Mouse (Mus musculus) midbrain, embryonic 15.5 days (tissue): Measurements from ENCODE around the gene Sez6. TPM values are rescaled to one million over a fixed set of nuclear protein-coding genes. Genes with fewer than 3 reads are reported as not detected.

Experiments
- ATAC-seq: fragments of 200-750 bp; cut with Nextera tagmentation; replicated peaks from 2 replicates; pipeline ENCODE4 v1.8.0; 2017; ENCODE audit warnings: moderate TSS enrichment
- H3K27ac ChIP-seq: fragments of 300-500 bp; sonication (generic); 2 replicates; pipeline ENCODE4 v1.5.1; 2015; ENCODE audit warnings: mild to moderate bottlenecking, inconsistent platforms
- H3K27me3 ChIP-seq: fragments of 300-500 bp; sonication (generic); replicated peaks from 2 replicates; pipeline ENCODE4 v1.6.1; 2015; ENCODE audit warnings: inconsistent platforms
- H3K36me3 ChIP-seq: fragments of 300-500 bp; sonication (generic); replicated peaks from 2 replicates; pipeline ENCODE4 v1.6.1; 2015; ENCODE audit warnings: inconsistent platforms
- H3K4me1 ChIP-seq: fragments of 300-500 bp; sonication (generic); 2 replicates; pipeline ENCODE4 v1.6.1; 2015; ENCODE audit warnings: inconsistent platforms
- H3K4me2 ChIP-seq: fragments of 300-500 bp; sonication (generic); 2 replicates; pipeline ENCODE4 v1.6.1; 2015; ENCODE audit warnings: inconsistent platforms, mild to moderate bottlenecking, moderate library complexity
- H3K4me3 ChIP-seq: fragments of 300-500 bp; sonication (generic); 2 replicates; pipeline ENCODE4 v1.5.1; 2015; ENCODE audit warnings: mild to moderate bottlenecking, inconsistent platforms
- H3K9ac ChIP-seq: fragments of 300-500 bp; sonication (generic); 2 replicates; pipeline ENCODE4 v1.6.1; 2015; ENCODE audit warnings: mild to moderate bottlenecking, inconsistent platforms
- H3K9me3 ChIP-seq: fragments of 300-500 bp; sonication (generic); 2 replicates; pipeline ENCODE4 v1.6.1; 2016; ENCODE audit warnings: inconsistent platforms
- WGBS: fragments of 180-500 bp; shearing (Covaris S2); methylation state at CpG from one replicate; pipeline ENCODE4 v1.1.7; 2015; ENCODE audit warnings: mixed read lengths; 5-methylcytosine and 5-hydroxymethylcytosine counted together
- polyA plus RNA-seq: library from polyadenylated mRNA; unstranded; fragments of >200 nt; fragmentation: Nextera tagmentation; extraction: Ambion mirVana; gene quantifications from 2 replicates; pipeline ENCODE4 v1.2.1, GENCODE M21; 2015

Gene Sez6
- polyA plus RNA-seq, 1 experiment from 2014 or later = 162 TPM

DNA sequence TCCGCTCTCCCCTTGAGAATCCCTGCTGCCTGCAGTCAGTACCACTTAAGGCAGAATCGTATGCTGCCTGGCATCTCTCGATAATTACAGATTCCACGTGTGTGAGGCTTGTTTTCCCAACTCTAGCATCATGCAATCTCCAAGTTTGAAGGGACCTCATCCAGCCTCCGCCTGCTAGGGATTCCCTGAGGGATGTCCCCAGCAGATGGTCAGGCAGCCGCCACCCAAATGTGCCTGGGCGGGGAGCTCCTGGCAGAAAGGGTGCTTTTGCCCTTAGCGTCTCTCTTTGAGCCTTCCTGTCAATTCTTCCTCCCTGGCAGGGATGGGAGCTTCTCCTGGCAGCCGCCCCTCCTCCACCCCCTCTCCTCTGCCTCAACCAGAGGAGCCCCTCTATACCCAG, 29.6 kb downstream of the Sez6 start:
- ATAC-seq = no peak
- Histone ChIP-seq H3K4me1 (peaks cover 26% of the 10 kb centered on the region), H3K27me3 (0 out of 2 replicates have a peak, but pooled peaks cover 6% of the 10 kb centered on the region), H3K9ac (no peak overlapping the region), H3K9me3 (no peaks in the 10 kb centered on the region), H3K36me3 (no peaks in the 10 kb centered on the region), H3K4me3 (no peak overlapping the region), H3K27ac (peak overlapping the region; percentile 3; the same call in 1 of the 2 replicates), H3K4me2 (no peak overlapping the region)
- 43% methylated on average over 9 of the region's 9 CpGs for WGBS

DNA sequence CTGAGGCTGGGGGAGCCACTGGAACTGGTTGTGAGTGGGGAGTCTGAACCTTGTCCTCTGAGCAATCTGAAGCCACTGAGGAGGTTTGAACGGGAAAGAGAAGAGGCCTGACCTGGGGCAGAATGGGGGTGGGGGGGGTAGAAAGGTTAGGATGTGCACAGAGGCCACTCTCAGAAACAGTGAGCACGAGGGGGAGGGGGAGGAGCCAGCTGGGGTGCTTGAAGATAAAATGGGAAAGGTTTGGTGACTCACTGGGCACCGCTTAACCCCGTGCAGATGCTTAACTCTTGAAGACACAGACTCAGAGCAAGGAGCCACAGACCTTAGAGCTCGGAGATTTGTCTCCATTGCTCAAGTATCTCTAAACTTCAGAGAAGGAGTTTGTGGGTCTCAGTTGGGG, 30.3 kb downstream of the Sez6 start:
- Histone ChIP-seq H3K27me3 (0 out of 2 replicates have a peak, but pooled peaks cover 6% of the 10 kb centered on the region), H3K27ac (0 out of 2 replicates have a peak overlapping the region, but pooled peaks have one; percentile 3), H3K36me3 (no peaks in the 10 kb centered on the region), H3K9me3 (no peaks in the 10 kb centered on the region), H3K9ac (no peak overlapping the region), H3K4me1 (peaks cover 32% of the 10 kb centered on the region), H3K4me3 (no peak overlapping the region), H3K4me2 (no peak overlapping the region)
- WGBS = 61% methylated on average over 5 of the region's 5 CpGs
- ATAC-seq = no peak

DNA sequence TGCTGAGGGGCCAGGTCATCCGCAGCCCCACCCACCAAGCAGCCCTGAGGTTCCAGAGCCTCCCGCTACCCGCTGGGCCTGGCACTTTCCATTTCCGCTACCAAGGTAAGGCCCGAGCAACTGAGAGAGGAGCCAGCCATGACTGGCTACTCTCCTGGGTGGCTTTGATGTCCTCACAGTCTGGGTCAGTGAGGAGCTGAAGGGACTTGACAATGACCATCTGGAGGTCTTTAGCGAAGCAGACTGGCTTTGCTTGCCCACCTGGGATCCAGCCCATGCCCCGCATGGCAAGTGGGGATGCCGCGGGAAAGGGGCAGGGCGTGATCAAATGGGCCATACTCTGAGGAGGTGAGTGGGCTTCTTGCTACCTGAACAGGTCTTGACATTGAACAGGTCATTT, 32.3 kb downstream of the Sez6 start:
- Histone ChIP-seq H3K27ac (no peak overlapping the region), H3K36me3 (no peaks in the 10 kb centered on the region), H3K27me3 (0 out of 2 replicates have a peak, but pooled peaks cover 2% of the 10 kb centered on the region), H3K4me2 (no peak overlapping the region), H3K9me3 (no peaks in the 10 kb centered on the region), H3K4me3 (no peak overlapping the region), H3K9ac (no peak overlapping the region), H3K4me1 (peaks cover 42% of the 10 kb centered on the region)
- ATAC-seq = no peak
- WGBS = 85% methylated on average over 10 of the region's 10 CpGs

DNA sequence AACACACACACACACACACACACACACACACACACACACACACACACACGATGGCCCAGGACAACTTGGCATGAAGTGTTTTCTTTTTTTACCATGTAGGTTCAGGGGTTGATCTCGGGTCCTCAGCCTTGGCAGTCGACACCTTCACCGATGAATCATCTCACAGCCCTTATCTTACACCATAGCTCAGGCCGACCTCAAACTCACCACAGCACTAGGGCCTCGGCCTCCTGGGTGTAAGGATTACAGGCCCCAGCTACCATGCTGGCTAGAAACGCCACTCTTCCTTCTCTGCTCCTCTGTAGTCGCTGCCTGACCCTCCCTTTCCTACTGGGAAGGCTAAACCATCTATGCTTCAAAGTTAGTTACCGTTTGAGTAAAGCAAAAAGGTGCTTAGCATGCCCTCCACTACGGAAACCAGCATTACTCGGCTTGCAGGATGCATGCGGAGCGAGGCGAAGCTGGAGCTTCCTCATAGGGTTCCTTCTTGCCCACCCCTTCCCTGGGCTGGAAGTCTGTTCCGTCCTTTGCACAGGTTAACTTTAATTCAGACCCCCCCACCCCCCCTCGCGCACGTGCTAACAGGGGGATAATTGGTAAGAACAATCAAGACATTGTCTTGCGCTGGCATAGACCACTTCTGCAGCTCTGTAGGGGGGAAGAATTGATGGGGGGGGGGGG, 34.0 kb downstream of the Sez6 start:
- Histone ChIP-seq H3K4me1 (peaks cover 35% of the 10 kb centered on the region), H3K4me2 (no peak overlapping the region), H3K36me3 (no peaks in the 10 kb centered on the region), H3K4me3 (no peak overlapping the region), H3K27ac (peak overlapping the region; percentile 72), H3K9ac (peak overlapping the region; percentile 6; the same call in 1 of the 2 replicates), H3K9me3 (no peaks in the 10 kb centered on the region), H3K27me3 (0 out of 2 replicates have a peak, but pooled peaks cover 2% of the 10 kb centered on the region)
- ATAC-seq = no peak
- 13% methylated on average over 19 of the region's 19 CpGs for WGBS

DNA sequence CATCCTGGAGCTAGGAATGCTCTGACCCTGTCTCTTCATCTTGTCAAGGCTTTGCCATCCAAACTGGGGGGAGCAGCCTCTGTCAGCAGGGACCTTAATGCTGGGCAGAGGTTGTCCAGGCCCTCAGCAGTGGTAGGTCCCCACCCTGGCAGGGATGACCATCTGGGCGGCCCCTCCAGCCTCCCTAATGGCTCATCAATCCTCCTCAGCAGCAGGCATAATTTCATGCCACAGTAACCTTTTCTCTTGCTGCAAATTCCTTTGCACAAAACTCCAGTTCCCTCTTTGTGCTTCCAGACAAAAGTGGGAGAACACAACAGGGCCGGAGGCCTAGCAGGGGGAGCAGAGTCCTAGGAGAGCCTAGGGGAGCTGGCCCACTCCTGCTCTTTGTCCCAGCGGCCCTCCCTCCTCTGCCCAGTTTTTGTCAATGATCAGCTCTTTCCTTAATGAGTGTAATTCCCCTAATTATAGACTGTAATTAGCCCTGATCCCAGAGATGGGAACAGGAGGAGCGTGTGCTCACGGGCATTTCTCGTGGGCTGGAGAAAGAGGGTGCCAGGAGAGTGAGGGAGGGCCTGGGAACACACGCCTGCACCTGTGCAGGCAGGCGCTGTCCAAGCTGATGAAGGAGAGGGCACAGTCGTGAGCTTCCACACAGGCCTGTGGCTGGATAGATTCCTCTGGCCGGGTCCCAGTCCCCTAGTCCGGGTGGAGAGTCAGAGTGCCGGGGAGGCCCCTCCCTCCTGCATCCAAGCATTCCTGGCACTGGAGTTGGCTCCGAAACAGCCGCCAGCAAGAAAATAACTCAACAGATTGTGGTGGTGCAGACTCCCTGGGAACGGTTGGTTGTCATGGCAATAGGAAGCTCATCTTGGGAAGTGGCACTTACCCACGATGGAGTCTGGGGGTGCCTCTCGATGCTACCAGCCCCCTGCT, 34.8 kb downstream of the Sez6 start:
- Histone ChIP-seq H3K4me1 (peaks cover 29% of the 10 kb centered on the region), H3K27ac (peak overlapping the region; percentile 72), H3K27me3 (0 out of 2 replicates have a peak, but pooled peaks cover 2% of the 10 kb centered on the region), H3K9ac (peak overlapping the region; percentile 23; the same call in 1 of the 2 replicates), H3K9me3 (no peaks in the 10 kb centered on the region), H3K4me2 (peak overlapping the region; percentile 21), H3K4me3 (no peak overlapping the region), H3K36me3 (no peaks in the 10 kb centered on the region; the same call in 1 of the 2 replicates)
- 3% methylated on average over 17 of the region's 17 CpGs for WGBS
- ATAC-seq = peak; percentile 69

DNA sequence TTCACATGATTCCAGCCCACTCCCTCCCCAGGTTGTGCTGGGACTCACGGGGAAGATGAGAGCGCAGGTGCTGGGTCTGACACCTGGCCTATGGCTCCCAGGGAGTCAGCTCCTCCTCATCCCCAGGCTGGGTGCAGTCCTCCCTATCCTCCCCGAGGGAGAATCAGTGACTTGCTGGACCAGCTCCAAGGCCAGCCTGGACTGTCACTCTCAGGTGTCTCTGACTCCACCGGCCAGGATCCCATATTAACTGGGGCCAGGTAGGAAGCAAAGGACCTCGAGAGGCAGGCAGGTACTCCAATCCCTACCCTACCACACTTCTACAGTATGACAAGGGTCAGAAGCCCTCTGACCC, 35.4 kb downstream of the Sez6 start:
- peaks cover 26% of the 10 kb centered on the region for H3K4me1 ChIP-seq
- H3K36me3 ChIP-seq = peaks cover 3% of the 10 kb centered on the region; the same call in 1 of the 2 replicates
- H3K27me3 ChIP-seq = 0 out of 2 replicates have a peak, but pooled peaks cover 2% of the 10 kb centered on the region
- no peaks in the 10 kb centered on the region for H3K9me3 ChIP-seq
- WGBS = 51% methylated on average over 5 of the region's 5 CpGs
- no peak overlapping the region for H3K9ac ChIP-seq
- H3K4me3 ChIP-seq = no peak overlapping the region
- H3K4me2 ChIP-seq = 0 out of 2 replicates have a peak overlapping the region, but pooled peaks have one; percentile 21
- H3K27ac ChIP-seq = peak overlapping the region; percentile 55
- peak; percentile 46; the same call in 1 of the 2 replicates for ATAC-seq

DNA sequence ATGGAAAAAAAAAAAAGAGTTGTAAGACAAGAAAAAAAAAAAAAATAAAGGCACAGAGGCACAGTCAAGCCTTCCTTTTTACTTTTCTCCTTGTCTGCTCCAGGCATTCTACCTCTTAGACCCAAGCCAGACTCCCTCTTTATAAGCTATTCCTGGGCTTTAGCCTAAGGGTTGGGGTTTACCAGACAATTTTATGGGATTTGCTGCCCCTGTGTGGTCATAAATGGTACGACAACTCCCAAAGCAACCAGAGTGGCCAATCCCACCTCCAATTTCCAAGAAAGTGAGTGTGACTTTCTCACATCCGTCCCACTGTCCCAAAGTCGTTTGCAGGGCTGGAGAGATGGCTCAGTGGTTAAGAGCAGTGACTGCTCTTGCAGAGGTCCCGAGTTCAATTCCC, 36.5 kb downstream of the Sez6 start:
- Histone ChIP-seq H3K9me3 (no peaks in the 10 kb centered on the region), H3K27ac (no peak overlapping the region), H3K4me1 (peaks cover 26% of the 10 kb centered on the region), H3K36me3 (peaks cover 3% of the 10 kb centered on the region; the same call in 1 of the 2 replicates), H3K4me2 (no peak overlapping the region), H3K27me3 (0 out of 2 replicates have a peak, but pooled peaks cover 2% of the 10 kb centered on the region), H3K9ac (no peak overlapping the region), H3K4me3 (no peak overlapping the region)
- ATAC-seq = no peak
- under 1% methylated on average over 4 of the region's 4 CpGs for WGBS

DNA sequence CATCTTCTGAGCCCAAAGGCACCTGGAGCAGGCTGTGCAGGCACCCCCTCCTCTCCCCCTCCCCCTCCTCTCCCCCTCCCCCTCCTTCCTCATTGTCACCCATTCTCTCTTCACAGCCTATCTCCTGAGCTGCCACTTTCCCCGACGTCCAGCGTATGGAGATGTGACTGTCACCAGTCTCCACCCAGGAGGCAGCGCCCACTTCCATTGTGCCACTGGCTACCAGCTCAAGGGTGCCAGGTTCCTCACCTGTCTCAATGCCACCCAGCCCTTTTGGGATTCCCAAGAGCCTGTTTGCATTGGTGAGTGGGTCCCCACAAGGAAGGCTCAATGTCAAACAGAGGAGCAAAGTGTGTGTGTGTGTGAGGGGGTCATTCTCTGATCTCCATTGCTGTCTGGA, 38.2 kb downstream of the Sez6 start:
- Histone ChIP-seq H3K9me3 (no peaks in the 10 kb centered on the region), H3K36me3 (peaks cover 8% of the 10 kb centered on the region; the same call in 1 of the 2 replicates), H3K27me3 (0 out of 2 replicates have a peak, but pooled peaks cover 2% of the 10 kb centered on the region), H3K4me1 (peaks cover 26% of the 10 kb centered on the region), H3K4me2 (no peak overlapping the region), H3K27ac (no peak overlapping the region), H3K9ac (no peak overlapping the region), H3K4me3 (no peak overlapping the region)
- WGBS = 93% methylated on average over 4 of the region's 4 CpGs
- no peak for ATAC-seq

DNA sequence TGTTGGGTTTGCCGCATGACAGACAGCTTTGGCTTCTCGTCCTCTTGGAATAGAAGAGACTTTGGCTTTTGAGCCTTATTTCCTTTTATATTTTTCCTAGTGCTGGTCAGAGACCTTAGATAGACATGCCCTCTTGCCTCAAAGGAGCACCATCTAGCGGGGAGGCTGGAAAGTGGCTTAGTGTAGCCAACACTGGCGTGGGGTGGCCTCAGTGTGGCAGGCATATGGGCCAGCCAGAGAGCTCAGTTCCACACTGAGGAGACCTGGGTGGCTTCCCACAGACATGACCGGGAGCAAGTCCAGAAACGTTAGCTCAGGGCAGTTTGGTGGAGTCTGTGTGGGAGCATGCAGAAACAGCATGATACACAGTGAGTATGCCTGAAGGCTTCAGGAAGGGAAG, 40.1 kb downstream of the Sez6 start:
- Histone ChIP-seq H3K4me1 (peaks cover 11% of the 10 kb centered on the region), H3K4me3 (no peak overlapping the region), H3K4me2 (no peak overlapping the region), H3K27ac (no peak overlapping the region), H3K36me3 (peaks cover 8% of the 10 kb centered on the region; the same call in 1 of the 2 replicates), H3K27me3 (0 out of 2 replicates have a peak, but pooled peaks cover 2% of the 10 kb centered on the region), H3K9me3 (no peaks in the 10 kb centered on the region), H3K9ac (no peak overlapping the region)
- no peak for ATAC-seq
- WGBS = 87% methylated on average over 6 of the region's 6 CpGs

DNA sequence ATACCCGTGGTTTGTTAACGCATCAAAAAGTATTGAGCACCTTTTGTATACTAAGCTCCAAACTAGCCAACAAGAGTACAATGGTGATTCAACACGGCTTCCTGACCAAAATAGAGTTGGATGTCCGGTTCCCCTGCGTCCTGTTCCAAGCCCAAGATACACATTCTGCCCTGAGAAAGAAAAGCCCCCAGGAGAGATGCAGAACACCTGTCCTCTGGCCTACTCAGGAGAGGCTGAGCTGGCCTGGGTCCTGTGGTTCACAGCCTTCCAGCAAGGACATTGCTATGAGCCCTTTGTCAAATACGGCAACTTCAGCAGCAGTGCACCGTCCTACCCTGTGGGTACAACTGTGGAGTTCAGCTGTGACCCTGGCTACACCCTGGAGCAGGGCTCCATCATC, 42.9 kb downstream of the Sez6 start:
- no peak overlapping the region for H3K4me2 ChIP-seq
- no peak overlapping the region for H3K9ac ChIP-seq
- H3K36me3 ChIP-seq = peaks cover 20% of the 10 kb centered on the region; the same call in 1 of the 2 replicates
- H3K4me3 ChIP-seq = no peak overlapping the region
- H3K4me1 ChIP-seq = no peaks in the 10 kb centered on the region
- no peaks in the 10 kb centered on the region for H3K27me3 ChIP-seq
- no peaks in the 10 kb centered on the region for H3K9me3 ChIP-seq
- WGBS = 90% methylated on average over 7 of the region's 7 CpGs
- H3K27ac ChIP-seq = no peak overlapping the region
- ATAC-seq = no peak

DNA sequence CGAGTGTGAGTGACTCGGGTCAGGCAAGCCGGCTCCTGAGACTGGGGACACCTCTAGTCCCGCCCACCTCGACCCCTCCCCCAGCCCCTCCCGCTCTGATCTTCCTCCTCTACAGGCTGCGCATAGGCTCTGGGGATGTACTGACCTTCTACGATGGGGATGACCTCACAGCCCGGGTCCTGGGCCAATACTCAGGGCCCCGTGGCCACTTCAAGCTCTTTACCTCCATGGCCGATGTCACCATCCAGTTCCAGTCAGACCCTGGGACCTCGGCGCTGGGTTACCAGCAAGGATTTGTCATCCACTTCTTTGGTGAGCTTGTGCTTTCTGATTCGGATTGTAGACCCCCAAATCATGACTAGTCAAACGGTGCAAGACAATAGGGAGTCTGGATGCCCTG, 43.7 kb downstream of the Sez6 start:
- no peak overlapping the region for H3K4me3 ChIP-seq
- WGBS = 50% methylated on average over 15 of the region's 15 CpGs
- peaks cover 20% of the 10 kb centered on the region; the same call in 1 of the 2 replicates for H3K36me3 ChIP-seq
- H3K9ac ChIP-seq = no peak overlapping the region
- no peaks in the 10 kb centered on the region for H3K9me3 ChIP-seq
- no peak for ATAC-seq
- no peak overlapping the region for H3K27ac ChIP-seq
- H3K27me3 ChIP-seq = no peaks in the 10 kb centered on the region
- H3K4me2 ChIP-seq = no peak overlapping the region
- H3K4me1 ChIP-seq = no peaks in the 10 kb centered on the region

DNA sequence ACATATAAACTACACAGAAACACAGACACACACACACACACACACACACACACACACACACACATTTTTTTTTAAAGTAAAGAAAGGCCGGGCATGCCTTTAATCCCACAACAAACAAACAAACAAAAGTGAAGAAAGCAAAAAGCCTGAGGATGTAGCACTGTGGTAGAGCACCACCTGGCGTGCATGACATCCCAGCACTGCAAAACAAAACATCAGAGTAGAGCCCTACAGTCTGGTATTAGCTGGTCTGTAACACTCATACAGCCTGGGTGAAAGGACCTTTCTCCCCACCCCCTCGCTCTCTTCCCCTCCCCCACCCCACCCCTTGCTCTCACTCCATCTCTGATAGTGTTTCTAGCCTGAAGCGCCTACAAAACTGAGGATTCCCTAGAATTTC, 45.3 kb downstream of the Sez6 start:
- 40% methylated on average over 4 of the region's 4 CpGs for WGBS
- H3K4me3 ChIP-seq = no peak overlapping the region
- no peak overlapping the region for H3K9ac ChIP-seq
- H3K27me3 ChIP-seq = no peaks in the 10 kb centered on the region
- H3K4me1 ChIP-seq = peaks cover 8% of the 10 kb centered on the region
- H3K36me3 ChIP-seq = 0 out of 2 replicates have a peak, but pooled peaks cover 18% of the 10 kb centered on the region
- no peak overlapping the region for H3K27ac ChIP-seq
- no peak for ATAC-seq
- no peaks in the 10 kb centered on the region for H3K9me3 ChIP-seq
- H3K4me2 ChIP-seq = no peak overlapping the region
